In genomic region chr13:32134663-32135273, GRCm38 (mm10) we compare ENCODE assay signal across 16 mouse cellular contexts.
"Had no signal": no experiment of that assay in that cellular context is flagged by ENCODE, and none has a peak within 500 bp of the region (broad histone marks: within the 10 kb centered on the region; RNA-seq: fewer than 3 reads in every experiment).

No protein-coding gene starts in this region.

- H3K36me3 ChIP-seq: limb, embryonic 10.5 days; liver, embryonic 12.5 days; midbrain, embryonic 10.5 days; midbrain, embryonic 15.5 days had no signal

- H3K9ac ChIP-seq: liver, embryonic 12.5 days; lung, embryonic 14.5 days; midbrain, embryonic 15.5 days had no signal

- H3K4me1 ChIP-seq: limb, embryonic 10.5 days; midbrain, embryonic 15.5 days had no signal

- DNase-seq: kidney, adult 9 months; kidney, postnatal 10 days; kidney, postnatal 4 days; lung, postnatal 10 days; lung, postnatal 4 days; right cerebral cortex, postnatal 4 days; spleen, adult 18-20 months; thymus, adult 2 months; thymus, postnatal 36 days had no signal

- H3K4me3 ChIP-seq: layer of hippocampus, adult 2 months; limb, embryonic 10.5 days; liver, embryonic 12.5 days; midbrain, embryonic 10.5 days; midbrain, embryonic 15.5 days had no signal

- ATAC-seq: intestine, postnatal 0 days; liver, embryonic 12.5 days; midbrain, embryonic 15.5 days had no signal

- H3K27me3 ChIP-seq: liver, embryonic 12.5 days; midbrain, embryonic 15.5 days had no signal

- H3K4me2 ChIP-seq: liver, embryonic 12.5 days; lung, embryonic 14.5 days; midbrain, embryonic 15.5 days had no signal

- H3K27ac ChIP-seq: layer of hippocampus, adult 2 months; limb, embryonic 10.5 days; liver, embryonic 12.5 days; midbrain, embryonic 10.5 days; midbrain, embryonic 15.5 days had no signal

- H3K9me3 ChIP-seq: limb, embryonic 10.5 days; liver, embryonic 12.5 days; midbrain, embryonic 10.5 days; midbrain, embryonic 15.5 days had no signal
